Mouse (Mus musculus) hindlimb bud, embryonic 11.5 days (tissue): ENCODE measurements around the gene Mettl27.
"Not testable (repeated sequence)": the region's sequence is repeated elsewhere in the genome, so short reads cannot be mapped to it uniquely, and the experiment has no call there.

Source experiments
- DNase-seq: peaks from one replicate; pipeline ENCODE4 v3.0.0-alpha.2; 2012; ENCODE audit warnings: low read depth, low spot score; ENCODE audit errors: extremely low spot score

Gene Mettl27

DNA sequence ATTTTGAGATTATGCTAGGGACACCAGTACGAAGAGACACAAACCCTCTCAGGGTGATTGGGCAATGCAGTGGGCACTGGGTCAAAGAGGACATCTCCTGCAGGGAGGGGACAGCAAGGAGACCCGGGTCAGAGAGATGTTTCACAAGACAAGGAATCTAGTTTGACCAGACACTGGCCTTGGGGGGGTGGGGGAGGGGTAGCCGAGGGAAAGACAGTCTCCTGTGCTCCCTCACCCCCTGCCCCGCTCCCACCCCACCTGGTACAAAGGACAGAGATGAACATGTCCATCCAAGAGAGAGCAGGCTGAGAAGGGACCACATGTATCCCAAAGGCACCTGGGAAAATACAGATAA is 15.9 kb downstream of the Mettl27 start:
- DNase-seq, result no peak

DNA sequence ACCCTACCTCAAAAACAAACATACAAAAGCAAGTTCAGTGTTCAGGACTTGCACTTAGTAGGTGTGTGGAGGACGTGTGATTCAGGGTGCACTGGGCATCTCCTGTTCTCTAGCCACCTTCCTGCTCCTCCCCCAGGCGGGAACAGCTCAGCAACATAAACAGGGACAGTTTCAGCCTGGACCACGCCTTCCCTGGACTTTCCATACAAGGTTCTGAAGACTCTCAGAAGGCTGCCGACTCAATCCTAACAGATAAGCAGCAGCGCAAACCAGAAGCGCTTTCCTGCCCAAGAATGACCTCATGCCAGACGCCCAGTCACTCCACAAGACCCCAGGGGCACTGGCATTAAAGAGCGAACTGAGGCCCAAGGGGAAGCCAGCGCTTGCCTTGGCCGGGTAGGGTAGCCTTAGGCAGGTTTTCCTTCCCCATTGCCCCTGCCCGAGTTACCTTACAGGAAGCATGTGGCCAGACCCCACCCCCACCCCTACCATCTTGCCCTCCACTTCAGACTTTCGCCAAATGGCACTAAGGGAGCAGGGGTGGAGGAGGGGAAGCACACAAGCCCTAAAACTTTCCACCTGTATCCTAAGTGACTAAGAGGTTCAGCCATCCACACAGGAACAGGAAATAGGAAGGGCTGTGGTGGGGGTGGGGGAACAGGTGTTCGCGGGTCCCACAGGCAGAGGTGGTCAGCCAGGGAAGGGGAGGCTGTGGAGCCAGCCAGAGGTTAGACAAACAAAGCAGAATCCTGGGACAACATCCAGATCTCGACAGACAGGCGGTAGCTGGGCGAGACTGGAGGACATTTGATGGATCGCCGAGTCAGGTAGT is 19.1 kb downstream of the Mettl27 start:
- no peak for DNase-seq

DNA sequence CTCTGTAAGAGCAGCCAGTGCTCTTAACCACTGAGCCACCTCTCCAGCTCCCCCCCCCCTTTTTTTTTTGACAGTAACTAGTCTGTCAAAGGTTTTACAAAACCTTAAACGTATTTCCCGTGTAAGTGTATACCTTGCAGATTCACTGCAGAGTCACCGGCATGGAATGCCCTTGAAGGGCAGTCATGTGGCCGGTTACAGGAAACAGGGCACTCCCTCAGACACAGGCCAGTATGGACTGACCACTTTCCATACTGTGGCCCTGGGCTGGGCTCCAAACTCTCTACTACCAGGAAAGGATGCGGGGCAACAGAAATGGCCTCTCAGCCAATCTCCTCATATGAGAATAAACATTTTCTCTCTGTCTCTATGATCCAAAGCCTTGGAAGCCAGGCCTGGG is 23.3 kb downstream of the Mettl27 start:
- no peak for DNase-seq

DNA sequence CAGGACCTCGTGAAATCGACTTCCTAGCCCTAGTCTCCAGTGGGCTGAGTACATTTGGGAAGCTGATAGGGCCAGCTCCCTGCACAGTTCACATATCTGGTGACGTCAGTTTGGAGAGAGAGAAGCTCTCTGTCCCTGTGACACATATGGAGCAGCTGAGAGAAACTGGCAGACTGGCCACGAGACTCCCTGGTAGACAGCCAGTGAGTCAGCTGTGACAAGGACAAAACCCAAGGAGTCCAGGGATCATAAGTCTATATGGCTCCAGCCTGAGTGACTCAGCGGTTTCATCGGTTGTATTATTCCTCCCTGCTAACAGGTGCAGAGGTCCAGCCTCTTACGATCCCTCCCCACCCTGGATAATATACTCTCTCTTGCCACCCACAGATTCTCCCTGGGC is 26.9 kb downstream of the Mettl27 start:
- DNase-seq, result no peak

DNA sequence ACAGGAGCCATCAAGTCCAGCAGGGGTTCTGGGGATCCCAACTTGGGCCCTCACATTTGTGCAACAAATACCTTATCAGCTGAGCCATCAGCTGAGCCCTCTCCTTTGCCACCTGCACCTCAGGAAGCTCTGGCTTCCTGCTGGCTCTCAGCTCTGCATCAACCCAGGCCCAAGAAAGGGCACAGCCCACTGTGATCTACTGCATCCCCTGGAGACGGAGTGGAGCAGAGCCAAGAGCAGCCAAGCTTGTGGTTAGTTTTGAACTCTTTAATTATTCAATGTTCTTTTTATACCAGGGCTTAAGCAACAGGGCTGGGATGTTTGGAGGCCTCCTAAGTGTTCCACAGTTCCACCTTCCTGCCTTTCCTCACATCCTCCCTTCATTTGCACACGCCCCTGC is 28.3 kb downstream of the Mettl27 start:
- no peak for DNase-seq

DNA sequence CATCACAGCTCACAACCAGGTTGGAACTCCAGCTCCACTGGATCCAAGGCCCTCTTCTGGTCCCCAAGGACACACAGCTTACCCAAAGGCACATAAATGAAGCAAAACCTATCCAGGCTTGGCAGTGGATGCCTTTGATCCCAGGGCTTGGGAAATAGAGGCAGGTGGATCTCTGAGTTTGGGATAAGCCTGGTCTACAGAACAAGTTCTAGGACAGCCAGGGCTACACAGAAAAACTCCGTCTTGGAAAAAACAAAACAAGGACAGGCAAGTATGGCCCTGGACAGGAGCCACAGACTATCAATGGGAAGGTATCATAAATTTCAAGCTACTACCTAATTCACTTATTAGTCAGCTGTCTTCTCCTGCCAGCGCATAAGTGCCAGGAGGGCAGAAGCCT is 29.4 kb downstream of the Mettl27 start:
- DNase-seq, result no peak

DNA sequence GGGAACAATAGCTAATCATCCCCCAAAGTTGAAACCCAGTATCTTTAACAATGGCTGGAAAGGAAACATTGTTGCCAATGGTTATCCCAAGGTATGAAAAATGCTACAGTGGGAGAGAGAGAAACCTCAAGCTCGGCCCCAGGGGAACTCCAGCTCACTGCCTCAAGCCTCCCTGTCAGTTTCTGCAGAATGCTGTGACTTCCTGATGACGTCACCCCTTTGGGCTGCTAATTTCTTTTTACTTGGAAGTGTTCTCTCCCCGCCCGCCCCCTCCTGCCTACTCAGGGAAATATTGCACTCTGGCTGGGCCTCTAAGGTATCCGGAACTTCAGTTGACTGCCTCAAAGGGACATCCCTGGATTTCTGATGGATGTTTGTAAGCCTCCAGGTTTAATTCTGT is 31.4 kb downstream of the Mettl27 start:
- no peak for DNase-seq

DNA sequence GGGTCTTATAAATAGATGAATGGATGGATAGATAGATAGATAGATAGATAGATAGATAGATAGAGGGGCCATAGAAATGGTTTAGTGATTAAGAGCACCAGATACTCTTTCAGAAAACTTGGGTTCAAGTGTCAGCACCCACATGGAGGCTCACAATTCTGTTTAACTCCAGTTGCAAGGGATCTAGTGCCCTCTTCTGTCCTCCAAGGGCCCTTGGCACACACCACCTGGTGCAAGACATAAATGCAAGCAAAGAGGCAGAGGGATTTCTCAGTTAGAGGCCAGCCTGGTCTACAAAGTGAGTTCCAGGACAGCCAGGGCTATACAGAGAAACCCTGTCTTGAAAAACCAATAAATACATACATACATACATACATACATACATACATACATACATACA is 32.5 kb downstream of the Mettl27 start:
- not testable (repeated sequence) for DNase-seq

DNA sequence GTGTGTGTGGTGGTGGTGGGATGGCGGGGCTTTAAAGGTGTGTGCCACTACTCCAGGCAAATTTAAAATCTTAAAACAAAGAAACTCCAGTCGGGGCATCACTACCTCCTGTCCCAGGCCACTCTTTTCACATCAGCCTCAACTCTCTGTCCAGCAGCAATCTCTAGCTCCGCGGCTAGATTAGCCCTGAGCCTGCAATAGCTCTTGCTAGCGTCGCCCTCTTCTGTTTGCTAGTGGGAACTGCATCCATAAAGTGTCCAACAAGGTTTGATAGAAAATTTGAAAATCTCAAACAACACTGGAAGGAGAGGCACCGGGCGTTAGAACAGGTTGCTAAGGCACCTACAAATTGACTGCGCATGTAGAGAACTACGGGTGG is 33.3 kb downstream of the Mettl27 start:
- DNase-seq, result peak; percentile 70

DNA sequence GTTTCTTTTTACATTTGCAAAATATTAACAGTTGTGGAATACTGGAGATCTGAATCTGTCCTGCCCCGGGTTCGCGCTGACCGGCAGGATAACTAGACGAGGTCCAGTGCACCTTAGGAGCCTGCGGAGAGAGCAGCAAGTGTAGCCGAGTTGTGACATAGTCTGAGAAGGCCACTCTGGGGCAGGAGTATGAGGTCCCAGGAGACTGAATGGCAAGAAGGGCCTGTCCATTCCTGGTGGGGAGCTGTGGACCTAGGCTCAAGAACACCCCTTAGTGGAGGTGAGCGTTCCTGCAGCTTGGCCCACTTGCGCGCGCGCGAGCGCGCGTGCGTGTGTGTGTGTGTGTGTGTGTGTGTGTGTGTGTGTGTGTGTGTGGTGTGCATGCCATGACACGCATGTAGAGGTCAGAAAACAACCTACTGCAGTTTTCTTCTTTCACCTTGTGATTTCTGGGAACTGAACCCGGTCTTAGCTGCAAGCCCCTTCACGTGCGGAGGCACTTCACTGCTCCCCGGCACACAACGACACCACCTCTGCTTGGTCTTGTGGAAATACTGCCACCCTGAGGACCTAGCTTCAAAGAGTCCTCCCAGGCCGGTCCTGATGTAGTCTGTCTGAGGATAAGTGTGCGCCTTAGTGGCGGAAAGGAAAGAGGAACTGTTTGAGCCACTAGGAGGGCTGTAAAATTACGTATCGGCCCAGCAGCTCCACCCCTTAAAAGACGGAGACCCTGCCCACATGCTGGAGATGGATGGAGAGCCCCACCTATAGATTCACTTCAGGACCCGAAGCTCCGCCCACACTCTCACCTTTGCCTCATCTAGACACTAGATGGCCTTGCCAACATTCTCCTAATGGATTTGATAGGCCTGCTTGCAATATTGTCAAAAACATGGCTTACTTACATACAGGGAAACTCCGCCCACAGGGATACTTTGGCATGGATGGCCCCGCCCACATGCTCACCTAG is 34.0 kb downstream of the Mettl27 start:
- DNase-seq, result no peak

DNA sequence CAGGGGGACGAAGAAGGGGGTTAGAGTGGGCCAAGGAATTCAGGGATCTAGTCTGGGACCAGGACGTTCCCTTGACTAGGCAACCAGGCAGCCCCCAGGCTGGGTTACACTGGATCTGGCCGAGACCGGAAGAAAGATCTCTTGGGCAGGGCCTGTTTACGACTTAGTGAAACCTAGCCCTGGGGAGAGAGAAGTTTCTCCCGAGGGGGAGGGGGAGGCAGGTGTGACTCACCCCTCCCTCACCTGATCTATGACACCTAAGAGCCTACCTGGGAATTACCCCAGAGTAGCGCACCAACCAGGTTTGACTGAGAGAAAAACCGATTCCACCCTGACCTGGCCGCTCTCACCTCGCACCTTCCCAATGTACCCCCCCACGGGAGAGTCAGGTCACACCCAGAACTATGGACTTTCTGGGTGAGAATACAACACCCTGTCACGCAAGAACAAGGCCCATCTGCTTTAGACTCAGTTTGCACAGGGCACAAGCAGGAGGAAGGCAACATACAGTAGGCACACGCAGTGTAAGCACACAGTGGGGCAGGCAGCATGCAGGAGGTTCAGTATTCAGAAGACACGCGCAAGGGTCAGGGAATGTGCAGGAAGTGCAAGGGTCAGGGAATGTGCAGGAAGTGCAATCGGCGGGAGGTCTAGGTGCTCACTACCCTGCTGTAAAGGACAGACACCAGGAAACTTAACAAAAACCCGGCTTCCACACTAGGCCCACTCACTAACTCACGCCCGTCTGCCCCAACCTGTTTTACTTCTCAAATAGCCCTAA is 35.2 kb downstream of the Mettl27 start:
- no peak for DNase-seq

DNA sequence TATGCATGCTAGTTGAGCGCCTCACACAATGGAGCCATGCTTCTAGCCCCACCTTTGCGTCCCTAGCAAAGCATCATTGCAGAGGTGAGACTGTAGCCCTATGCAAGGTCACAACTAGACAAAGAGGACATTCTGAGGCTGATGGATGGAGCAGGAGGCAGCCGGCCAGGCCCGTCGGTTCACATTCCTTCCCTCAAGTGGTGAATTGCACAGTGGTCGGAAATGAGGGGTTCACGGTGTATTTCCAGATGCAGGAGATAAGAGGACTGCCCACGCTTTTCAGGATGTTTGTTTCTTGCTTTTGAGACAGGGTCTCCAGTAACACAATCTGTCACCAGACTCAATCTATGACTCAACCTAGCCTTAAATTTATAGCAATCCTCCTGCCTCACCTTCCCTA is 38.5 kb downstream of the Mettl27 start:
- no peak for DNase-seq

DNA sequence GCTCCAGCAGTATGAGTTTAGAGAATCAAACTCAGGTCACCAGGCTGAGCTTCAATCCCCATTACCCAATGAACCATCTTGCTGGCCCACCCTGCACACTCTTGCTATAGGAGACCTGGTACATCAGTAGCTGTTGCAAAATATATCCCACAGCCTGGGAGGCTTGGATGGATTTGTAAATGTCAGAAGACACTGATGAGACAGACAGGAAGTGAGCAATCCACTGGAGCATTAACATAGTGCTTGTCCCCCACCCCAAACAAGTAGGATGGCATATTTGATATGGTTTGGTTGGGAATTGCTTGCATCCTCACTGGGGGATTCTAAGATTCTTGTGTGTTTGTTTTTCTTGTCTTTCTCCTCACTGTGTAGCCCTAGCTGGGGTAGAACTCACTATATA is 40.9 kb downstream of the Mettl27 start:
- no peak for DNase-seq

DNA sequence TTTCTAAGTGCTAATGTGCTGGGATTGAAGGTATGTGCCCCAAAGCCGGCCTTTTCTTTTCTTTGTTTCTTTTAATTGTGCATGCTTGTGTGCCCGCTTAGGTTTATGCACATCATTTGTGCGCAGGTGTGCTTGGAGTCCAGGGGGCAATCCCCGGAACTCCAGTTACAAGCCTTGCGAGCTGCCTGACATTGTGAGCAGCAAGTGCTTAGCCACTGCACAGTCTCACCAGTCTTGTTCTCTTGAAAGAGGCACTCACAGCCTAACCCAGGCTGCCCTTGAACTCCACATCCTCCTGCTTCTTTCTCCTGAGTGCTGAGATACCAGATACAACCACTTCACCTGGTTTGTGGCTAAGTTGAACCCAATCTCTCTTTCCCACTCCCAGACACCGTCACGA is 41.4 kb downstream of the Mettl27 start:
- no peak for DNase-seq

DNA sequence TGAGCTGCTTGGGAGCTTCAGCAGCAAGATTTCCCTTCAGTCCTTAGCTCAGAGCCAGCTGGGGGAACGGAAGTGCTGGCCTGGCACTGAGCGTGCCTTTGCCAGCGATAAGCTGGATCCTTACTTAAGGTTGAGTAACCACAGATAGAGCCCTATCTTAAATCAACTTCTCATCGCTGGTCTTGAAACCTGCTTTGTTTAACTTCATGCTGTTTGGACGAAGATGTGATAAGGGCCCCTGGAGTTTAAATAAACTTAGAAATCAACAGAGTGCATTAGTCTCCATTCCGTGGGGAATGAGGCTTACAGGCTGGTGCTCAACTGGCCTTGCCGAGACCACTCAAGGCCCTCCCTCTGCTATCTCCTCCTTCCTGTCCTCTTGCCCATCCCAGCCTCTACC is 42.1 kb downstream of the Mettl27 start:
- no peak for DNase-seq

DNA sequence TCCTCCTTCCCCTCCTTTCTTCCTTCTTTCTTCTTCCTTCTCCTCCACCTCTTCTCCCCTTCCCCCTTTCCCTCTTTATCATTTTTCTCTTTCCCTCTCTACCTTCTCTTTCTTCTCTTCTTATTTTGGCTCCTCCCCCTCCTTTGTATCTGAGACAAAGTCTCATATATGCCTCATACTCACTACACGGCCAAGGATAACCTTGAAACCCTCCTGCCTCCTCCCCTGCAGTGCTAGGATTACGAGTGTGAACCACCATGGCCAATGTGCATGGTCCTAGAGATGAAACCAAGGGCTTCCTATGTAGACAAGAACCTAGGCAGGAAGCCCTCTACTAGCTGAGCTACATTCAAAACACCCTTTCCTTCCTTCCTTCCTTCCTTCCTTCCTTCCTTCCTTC is 42.8 kb downstream of the Mettl27 start:
- DNase-seq, result no peak

DNA sequence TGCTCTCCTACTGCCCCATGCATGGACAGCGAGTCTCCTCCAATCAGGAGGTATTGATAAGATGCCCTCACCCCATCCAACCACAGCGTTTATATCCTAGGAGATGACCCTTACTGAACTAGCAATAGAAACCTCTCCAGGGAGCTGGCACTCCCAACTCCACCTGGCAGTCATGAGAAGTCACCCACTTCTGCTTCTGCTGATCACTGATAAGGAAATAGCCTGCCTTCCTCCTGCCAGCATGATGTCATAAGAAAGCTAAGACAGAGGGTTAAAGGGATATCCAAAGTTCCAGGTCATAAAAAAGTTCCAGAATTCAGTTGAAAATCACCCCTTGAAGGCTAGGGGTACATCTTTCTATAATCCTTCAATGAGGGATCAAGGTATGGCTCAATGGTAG is 44.0 kb downstream of the Mettl27 start:
- no peak for DNase-seq

DNA sequence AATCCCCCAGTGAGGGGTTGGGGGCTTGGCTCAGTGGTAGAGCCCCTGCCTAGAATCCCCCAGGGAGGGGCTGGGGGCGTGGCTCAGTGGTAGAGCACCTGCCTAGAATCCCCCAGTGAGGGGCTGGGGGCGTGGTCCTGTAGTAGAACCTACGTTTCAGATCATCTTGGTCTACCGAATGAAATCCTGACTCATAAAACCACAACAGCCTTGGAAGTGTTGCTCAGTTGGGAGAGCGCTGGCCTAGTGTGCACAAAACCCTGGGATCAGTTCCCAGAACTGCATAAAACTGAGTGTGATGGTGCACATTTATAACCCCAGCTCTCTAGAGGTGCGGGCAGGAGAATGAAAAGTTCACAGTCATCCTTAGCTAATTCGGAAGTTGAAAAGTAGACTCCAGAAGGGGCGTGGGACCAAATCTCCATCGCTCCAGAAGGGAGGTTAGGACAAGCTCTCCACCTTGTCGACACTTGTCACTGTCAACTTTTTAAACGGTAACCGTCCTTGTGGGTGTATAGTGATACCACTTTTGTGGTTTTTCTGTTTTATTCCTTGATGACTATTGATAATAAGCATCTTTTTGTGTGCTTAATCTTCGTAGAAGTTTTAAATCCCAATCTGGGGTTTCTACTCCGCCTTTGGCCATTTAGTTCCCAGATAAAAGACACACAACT is 44.5 kb downstream of the Mettl27 start:
- DNase-seq, result no peak

DNA sequence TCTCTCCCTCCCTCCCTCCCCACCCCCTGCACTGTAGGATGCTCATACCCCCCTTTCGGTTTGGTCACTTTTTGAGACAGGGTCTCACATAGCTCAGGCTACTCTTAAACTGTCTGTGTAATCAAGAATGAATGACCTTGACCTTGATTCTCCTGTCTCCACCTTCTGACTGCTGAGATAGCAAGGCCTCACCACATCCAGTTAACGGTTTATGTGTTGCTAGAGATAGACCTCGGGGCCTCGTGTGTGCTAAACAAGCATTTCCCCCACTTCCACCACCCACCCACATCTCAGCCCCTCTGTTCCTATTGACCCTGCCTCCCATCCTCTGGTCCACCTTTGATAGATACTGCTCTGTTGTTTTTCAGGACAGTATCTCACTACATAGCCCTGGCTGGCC is 45.7 kb downstream of the Mettl27 start:
- DNase-seq, result no peak

DNA sequence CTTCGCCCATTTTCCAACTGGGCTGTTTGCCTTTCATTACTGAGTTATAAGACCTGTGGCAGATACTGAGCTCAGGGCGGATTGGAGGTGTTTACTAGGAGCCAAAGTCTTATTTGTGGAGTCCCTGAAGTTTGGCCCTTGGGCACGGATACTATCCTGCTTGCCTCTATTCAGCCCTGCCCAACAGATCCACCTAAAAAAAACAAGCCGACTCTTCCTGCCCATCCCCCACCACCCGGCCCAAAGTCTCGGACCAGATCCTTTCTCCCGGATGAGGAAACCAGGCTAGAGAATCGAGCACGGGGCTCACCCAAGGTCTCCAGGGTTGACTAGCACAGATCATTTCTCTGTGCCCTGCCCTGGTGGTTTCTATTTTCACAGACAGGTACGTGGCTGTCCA is 49.0 kb downstream of the Mettl27 start:
- no peak for DNase-seq

DNA sequence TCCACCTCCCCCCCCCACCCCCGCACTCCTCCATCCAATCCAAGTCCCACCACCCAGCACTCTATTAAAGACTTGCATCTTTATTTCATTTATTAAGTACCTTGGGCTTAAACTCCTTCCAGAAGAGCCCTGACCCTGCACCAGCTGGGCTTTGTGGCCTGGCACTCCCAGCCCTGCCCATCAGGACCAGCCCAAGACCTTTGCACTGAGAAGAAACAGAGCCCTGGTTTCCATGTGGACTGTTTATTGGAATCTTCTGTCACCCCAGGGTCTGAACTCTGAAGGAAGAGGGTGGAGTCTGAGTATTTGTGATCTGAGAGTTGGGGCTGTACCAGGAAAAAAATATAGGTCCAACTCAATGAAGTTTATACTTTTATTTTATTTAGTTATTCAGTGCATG is 50.9 kb downstream of the Mettl27 start:
- no peak for DNase-seq
